Mouse (Mus musculus): Measurements from ENCODE around the gene Pttg1.

DNA sequence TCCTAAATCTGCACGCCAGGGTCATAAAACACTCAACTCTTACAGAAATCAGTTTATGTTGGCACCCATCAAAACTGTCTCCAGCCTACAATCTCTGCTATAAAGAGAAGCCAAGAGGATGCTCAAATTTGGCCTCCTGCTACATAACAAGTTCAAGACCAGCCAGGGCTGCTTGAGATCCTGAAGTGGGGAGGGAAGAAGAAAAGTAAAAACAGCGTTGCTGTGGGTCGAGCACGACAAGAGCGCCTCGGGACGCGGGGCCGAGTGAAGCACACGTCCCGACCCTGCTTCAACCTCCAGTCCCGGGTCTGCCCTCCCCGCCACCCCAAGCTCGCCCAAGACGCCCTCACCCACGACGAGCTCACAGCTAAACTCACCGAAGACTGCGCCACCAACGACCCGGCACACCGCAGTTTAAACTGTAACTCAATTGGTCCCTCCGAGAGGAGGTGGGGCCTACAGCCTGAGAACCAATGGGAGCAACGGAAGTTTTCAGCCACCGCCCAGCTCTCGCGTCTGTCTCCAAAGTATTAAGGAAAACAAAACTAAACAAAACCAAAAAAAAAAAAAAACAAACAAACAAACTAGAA, at the start of gene Pttg1:
- TF ChIP-seq CTCF (IDR thresholded peaks at IDR 0.05; ENCODE audit: control insufficient read depth, insufficient read depth, low read length) (0 out of 2 replicates have a peak, but pooled peaks have one; percentile 2), POLR2A (IDR thresholded peaks at IDR 0.05; ENCODE audit: borderline replicate concordance, control insufficient read depth, low read depth, low read length) (peak; percentile 91)

Data from bone marrow, adult 2 months (tissue).